Mouse (Mus musculus) cerebellum, adult (tissue): ENCODE data around the gene Anxa4.

Experiments used
- ATAC-seq: cut with Nextera tagmentation; 2 replicates; pipeline ENCODE4 v1.9.2; 2017; ENCODE audit warnings: mild to moderate bottlenecking, moderate library complexity, mixed read lengths; ENCODE audit not compliant: insufficient number of reproducible peaks, low FRiP score, low TSS enrichment

Gene Anxa4

DNA sequence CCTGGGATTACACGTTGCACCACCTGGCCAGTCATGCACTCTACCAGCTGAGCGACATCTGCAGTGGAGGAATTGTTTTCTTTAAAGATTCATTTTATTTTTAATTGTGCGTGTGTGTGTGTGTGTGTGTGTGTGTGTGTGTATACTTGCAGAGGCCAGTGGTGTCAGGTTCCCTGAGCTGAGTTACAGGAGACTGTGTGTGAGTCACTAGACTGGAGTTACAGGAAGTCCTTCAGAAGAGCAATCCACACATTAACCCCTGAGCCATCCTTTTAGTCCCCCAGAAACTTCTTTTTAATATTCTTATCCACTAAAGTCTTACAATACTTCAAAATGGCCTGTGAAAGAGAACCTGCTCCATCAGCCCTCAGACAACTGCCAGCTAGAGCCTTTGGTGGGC is 11.3 kb upstream of the Anxa4 start:
- ATAC-seq, result no peak

GRCm38 (mm10) chr6:86801431-86801830 is 8.0 kb upstream of the Anxa4 start:
- no peak for ATAC-seq

- ATAC-seq, result no peak
Measured at GRCm38 (mm10) chr6:86800467-86800866, 7.1 kb upstream of the Anxa4 start.

GRCm38 (mm10) chr6:86797455-86797854 is 4.1 kb upstream of the Anxa4 start:
- no peak for ATAC-seq

DNA sequence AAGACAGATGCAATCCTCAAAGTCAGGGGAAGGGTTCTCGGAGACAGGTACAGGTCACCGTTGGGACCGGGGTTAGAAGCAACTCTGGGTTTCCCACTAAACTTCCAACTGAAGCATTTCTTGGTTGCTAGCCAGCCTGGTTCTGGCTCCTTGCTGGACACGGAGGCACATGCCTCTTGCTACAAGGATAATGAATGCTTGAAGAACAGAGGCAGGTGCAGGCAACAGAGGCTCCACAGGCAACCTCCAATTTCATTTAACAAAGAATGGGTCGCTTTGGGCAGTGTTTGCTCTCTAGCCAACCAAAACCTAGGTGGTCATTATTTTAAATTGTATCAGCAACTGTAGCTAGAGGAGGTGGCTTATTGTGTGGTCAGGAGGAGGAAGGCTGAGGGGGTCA is 573 bp upstream of the Anxa4 start:
- no peak for ATAC-seq

DNA sequence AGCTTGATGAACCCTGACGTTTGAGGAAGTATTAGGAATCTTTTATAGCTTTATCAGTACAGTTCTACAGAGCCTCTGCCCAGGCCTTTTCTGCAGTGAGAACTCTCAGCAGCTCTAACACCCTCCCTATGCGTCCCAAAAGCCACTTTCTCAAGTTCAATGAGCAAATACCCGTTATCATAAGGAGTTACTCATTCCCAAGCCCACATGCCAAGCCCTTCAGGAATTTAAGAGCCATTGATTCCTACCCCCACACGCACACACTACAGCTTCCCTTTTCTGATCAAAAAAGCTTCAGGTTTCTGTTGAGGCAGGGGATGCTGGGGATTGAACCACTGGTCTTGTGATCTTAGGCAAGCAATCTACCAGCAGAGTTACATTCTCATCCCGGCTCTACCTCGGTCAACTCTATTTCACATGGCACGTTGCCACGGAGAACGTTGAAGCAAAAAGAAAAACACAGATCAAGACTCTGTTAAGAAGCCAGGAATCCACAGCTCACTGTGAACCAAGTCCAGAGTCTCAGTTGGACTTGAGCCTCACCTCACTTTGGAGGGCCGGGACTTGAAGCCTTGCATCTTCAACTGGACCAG is 2.9 kb downstream of the Anxa4 start:
- no peak for ATAC-seq

DNA sequence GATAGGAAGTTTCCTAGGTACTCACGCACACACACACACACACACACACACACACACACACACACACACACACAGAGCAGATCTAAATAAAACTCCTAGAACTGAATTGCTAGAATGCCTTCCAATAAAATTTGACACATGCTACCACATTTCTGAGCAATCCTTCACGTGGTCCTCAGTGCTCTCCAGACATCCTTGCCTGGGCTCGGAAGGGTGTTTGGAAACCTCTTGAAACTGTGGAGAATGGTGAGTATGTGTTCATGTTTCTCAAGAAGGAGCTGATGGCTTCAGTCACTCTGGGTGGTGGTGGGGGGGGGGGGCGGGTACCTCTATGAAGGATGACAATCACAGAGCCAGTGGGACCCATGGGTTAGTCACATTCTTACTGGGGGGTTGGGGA is 5.1 kb downstream of the Anxa4 start:
- ATAC-seq, result no peak

DNA sequence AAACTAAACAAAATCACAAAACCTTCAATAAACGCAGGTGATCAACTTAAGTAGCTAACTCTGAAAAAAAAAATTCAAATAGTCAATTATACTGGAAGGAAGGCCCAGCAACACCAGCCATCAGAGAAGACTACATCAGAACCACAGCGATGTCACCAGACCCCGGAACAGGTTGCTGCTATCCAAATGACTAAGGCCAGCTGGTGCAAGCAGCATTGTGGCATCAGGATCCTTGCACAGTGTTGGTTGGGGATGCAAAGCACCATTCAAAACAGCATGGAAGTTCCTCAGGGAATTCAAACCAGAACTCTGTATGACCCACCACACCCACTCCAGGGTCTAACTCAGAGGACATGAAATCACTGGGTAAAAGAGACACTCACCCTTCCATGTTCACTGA is 6.8 kb downstream of the Anxa4 start:
- no peak for ATAC-seq

- no peak for ATAC-seq
Measured at GRCm38 (mm10) chr6:86784739-86785138, 8.6 kb downstream of the Anxa4 start.

DNA sequence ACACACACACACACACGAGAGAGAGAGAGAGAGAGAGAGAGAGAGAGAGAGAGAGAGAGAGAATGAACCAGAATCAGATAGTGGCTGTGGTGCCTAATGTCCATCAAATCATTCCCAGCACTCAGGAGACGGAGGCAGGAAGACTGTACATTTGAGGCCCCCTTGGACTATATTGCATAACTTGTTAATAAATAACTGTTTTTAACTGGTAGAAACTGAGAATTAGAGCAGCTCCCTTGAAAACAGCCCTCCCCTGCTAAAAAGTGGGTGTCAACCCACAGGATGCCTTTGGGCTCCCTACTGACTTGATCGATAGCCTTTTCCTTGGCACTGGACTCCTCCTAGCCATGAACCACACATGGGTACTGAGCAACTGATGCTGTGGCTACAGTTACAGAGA is 11.0 kb downstream of the Anxa4 start:
- no peak for ATAC-seq

DNA sequence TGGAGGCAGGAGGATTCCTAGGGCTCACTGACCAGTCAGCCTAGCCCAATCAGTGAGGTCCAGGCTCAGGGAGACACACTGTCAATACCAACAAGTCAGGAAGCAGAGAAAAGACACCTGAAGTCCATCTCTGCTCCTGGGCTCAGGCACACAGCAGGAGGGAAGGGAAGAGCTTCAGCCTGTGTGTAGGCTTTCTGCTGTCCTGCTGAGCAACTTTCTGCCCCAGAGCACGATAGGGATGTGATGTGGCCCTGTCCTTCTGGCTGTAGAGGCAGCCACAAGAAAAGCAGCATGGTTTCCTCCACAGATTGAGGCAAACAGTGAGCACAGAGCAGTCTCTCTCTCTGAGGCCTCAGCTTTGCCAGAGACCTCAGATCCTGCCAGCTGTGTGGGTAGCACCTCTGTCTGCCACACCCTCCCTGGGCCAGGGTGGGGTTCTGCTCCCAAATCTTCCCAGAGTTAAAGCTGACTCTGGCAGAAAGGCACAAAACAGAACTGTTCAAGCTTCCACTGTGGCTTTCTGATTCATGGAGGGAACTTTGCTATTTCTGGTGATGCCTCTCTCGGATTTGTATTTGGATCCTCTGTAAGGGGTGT is 11.9 kb downstream of the Anxa4 start:
- ATAC-seq, result no peak

DNA sequence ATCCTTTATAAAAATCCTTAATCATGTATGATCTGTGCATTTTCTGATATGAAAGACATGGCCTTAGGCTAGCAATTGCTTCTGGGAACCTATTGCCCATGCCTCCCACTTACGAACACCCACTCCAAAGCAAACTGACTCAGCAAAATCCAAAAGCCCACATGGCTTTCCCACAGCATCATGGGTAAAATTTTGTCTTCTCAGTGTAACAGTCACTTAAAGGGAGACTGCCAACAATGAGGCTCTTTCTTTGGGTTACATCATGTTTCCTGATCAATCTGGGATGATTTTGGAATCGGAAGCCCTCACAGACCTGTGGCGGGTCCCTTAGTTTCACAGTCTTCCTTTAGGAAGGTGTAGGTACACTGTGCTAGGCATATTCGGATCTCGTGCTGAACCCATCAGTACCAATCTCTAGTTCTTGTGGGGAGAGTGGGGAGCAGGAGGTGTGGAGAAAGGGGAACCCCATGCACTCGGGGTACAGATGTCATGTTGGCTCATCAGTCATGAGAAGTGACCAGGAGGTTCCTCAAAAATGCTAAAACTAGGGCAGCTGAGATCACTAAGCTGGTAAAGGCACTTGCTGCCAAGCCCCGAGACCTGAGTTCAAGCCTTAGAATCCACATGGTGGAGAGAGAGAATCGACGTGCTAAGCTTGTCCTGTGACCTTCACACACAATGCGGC is 14.3 kb downstream of the Anxa4 start:
- no peak for ATAC-seq

GRCm38 (mm10) chr6:86777181-86777580 is 16.2 kb downstream of the Anxa4 start:
- no peak for ATAC-seq

DNA sequence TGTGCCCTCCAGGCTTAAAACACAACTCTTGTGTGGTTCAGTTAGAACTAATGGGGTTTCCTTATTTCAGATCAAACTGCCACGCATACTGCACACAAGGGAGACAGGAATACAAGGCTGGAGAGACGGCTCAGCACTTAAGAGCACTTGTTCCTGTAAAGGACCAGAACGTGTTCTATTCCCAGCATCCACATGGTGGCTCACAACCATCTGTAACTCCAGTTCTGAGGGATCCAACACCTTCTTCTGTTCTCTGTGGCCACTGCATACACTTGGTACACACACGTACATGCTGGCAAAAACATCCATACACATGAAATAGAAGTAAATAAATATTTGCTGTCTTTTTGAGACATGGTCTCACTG is 16.7 kb downstream of the Anxa4 start:
- ATAC-seq, result no peak

DNA sequence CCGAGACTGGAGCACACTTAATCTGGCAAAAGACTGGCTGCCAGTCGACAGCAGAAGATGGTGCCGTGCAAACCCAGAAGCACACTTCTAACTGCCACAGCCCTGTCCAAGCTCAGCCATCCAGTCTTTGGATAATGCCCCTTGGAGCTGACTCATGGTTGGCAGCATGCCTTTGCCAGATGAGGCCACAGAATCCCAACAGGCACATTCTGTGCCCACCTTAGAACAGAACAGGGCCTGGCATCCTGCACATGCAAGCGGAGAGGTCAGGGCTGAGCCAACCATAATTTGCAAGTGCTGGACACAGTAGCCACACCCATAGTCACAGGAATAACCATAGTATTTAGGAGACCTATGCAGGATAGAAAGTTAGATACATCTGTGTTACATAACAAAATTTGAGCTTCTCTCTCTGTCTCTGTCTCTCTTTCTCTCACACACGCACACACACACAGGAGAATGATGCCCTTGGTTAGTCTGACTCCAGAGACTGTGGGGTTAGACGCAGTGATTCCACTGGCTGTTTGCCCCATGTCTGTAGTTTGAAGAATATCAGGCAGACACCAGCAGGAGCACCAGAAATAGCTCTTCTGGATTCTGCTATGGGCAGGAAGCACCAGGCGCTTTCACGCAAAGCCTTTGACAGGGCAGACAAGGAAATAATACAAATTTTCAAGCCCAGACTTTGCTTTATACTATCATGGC is 17.2 kb downstream of the Anxa4 start:
- no peak for ATAC-seq

DNA sequence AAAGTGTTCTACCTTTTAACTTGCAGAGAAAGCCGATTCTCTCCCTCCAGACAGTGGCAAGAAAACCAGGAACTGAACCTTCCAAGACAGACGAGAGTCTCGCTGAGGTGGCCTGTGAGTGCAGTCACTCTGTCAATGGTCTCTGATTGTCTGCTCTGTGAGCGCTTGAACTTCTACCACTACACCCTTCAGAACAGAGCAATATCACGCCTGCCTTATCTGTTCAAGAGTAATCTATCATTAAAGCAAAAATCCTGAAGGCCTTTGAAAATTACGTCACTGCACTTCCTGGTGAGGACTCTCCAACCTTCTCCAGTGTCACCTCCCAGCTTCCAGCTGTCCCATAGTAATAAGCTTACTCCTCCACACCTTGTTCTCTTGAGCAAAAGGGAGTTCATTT is 18.4 kb downstream of the Anxa4 start:
- ATAC-seq, result no peak

DNA sequence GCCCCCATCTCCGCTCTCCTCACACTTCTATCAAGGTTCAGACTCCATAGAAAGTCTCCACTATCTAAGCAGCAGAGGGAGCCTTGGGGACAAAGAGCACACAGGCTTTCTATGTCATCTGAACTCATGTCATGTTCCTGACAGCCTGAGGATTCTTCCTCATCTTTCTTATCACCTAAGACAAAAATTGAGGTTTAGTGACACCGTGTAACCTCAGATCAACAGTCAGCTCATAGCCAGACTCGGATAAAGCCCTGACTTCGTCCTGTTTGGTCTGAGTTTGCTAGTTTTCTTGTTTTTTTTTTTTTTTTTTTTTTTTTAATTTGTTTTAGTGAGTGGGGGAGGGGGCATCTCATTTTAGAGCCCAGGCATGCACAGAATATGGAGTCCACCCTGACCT is 19.6 kb downstream of the Anxa4 start:
- no peak for ATAC-seq

DNA sequence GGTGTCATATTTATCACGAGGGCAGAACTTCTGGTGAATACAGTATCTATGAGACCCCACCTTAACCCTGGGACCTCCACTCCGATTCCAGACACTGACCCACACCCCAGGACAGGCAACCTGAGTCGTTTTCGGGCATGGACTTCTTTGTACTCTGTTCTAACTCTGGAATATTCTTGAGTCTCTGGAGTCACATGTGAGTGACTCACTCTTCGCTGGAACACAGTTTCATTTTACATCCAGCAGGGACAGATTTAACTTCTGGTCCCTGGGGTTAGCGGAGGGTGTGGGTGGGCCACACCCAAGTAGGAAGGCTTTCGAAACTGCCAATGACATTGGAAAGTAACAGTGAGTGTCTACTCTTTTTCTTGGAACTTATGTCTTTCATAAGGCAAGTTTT is 20.8 kb downstream of the Anxa4 start:
- no peak for ATAC-seq

DNA sequence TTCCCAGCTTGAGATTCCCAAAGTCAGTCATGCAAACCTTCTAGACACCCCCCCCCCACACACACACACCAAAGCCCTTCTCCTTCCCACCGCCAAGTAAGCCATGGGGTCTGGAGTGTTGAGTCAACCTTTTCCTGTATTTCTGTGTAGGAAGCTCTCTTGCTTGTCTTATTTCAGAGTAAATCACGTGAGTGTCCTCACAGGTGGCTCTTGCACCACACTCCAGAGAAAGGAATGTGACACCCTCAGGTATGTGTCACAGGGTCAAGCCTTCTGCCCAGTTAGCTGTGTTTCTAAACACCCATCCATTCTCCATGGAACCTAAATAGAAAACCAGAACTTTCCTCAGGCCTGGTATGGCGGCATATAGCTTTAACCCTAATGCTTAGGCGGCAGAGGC is 24.4 kb downstream of the Anxa4 start:
- ATAC-seq, result no peak

- ATAC-seq, result no peak
Measured at GRCm38 (mm10) chr6:86768186-86768776, 25.1 kb downstream of the Anxa4 start.

- no peak for ATAC-seq
Measured at GRCm38 (mm10) chr6:86767465-86767864, 25.9 kb downstream of the Anxa4 start.
